Mouse (Mus musculus) heart, postnatal 0 days (tissue): Measurements from ENCODE around the gene Gpr137.

Experiments
- CTCF ChIP-seq: IDR thresholded peaks from 2 replicates; pipeline ENCODE4 v1.5.1; 2016; ENCODE audit warnings: antibody characterized with exemption, control low read depth, low read depth
- EP300 ChIP-seq: IDR thresholded peaks from 2 replicates; pipeline ENCODE4 v1.6.1; 2016; ENCODE audit warnings: antibody characterized with exemption, low read depth

DNA sequence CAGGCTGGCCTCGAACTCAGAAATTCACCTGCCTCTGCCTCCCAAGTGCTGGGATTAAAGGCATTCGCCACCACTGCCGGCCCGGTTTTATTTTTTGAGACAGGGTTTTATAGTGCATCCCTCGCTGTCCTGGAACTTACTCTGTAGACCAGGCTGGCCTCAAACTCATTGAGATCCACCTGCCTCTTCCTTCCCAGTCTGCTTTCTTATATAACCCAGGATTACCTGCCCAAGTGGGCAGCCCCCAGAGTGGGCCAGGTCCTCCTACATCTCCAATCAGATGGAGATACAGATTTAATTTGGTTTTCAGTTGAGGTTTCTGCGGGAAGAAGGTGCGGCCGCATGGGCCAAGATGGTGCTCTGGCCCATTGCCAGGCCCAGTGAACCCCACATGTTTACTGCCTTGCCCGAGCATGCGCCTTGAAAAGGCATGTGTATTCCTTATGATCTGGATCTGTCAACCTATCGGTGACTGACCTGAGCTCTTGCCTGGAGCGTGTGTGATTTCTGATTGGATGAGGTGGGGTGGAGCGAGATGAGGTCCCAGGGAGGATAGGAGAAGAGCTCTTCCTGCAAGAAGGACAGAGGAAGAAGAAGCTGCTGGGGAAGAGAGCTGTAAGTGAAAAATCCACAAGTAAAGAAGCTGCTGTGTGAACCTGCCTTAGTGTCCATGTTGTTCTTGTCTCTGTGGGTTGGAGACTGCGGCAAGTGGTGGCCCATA, 48.4 kb downstream of the Gpr137 start:
- TF ChIP-seq CTCF (no peak), EP300 (no peak)
